Mouse (Mus musculus) liver, embryonic 14.5 days (tissue): Measurements from ENCODE around the gene Xrcc5. TPM values are rescaled to one million over a fixed set of nuclear protein-coding genes. Genes with fewer than 3 reads are reported as not detected.

Source experiments
- ATAC-seq: fragments of 200-750 bp; cut with Nextera tagmentation; 2 replicates; pipeline ENCODE4 v1.8.0; 2017; ENCODE audit warnings: moderate number of reproducible peaks, mild to moderate bottlenecking, moderate library complexity; ENCODE audit not compliant: insufficient read depth
- DNase-seq, 3 experiments: peaks; one replicate each; pipeline ENCODE4 v3.0.0-alpha.2; 2012 to 2013; ENCODE audit warnings: low read depth in 3 of 3, low spot score in 3 of 3
- H3K27ac ChIP-seq: fragments of 300-500 bp; sonication (generic); 2 replicates; pipeline ENCODE4 v1.5.1; 2014; ENCODE audit warnings: moderate library complexity, mild to moderate bottlenecking, control low read depth, inconsistent platforms
- H3K27me3 ChIP-seq: fragments of 300-500 bp; sonication (generic); 2 replicates; pipeline ENCODE4 v1.6.1; 2014; ENCODE audit warnings: mild to moderate bottlenecking, low read length, moderate library complexity; ENCODE audit not compliant: control insufficient read depth, insufficient read depth
- H3K36me3 ChIP-seq: fragments of 300-500 bp; sonication (generic); replicated peaks from 2 replicates; pipeline ENCODE4 v1.6.1; 2014; ENCODE audit warnings: low read depth; ENCODE audit not compliant: control insufficient read depth, insufficient read depth
- H3K4me1 ChIP-seq, 2 experiments: fragments of 200-500 bp in 1 of 2; fragments of 300-500 bp in 1 of 2; sonication (generic) in 1 of 2; replicated peaks; 2 replicates each; pipeline ENCODE4 v1.6.1; 2012 to 2014; ENCODE audit warnings: antibody characterized with exemption in 1 of 2, inconsistent platforms in 1 of 2, low read length in 1 of 2; ENCODE audit not compliant: control insufficient read depth in 2 of 2, insufficient read depth in 2 of 2
- H3K4me2 ChIP-seq: fragments of 300-500 bp; sonication (generic); 2 replicates; pipeline ENCODE4 v1.6.1; 2014; ENCODE audit warnings: low read depth, mild to moderate bottlenecking, control low read depth, moderate library complexity
- H3K4me3 ChIP-seq, 2 experiments: fragments of 200-500 bp in 1 of 2; fragments of 300-500 bp in 1 of 2; sonication (generic) in 1 of 2; 2 replicates each; pipeline ENCODE4 v1.5.1; 2012 to 2014; ENCODE audit warnings: low read depth in 2 of 2, low read length in 2 of 2, mild to moderate bottlenecking in 2 of 2, control low read depth in 1 of 2, inconsistent platforms in 1 of 2, moderate library complexity in 1 of 2; ENCODE audit not compliant: insufficient read depth in 1 of 2
- H3K9ac ChIP-seq: fragments of 300-500 bp; sonication (generic); replicated peaks from 2 replicates; pipeline ENCODE4 v1.6.1; 2014; ENCODE audit warnings: mild to moderate bottlenecking, control low read depth, moderate library complexity
- H3K9me3 ChIP-seq: fragments of 300-500 bp; sonication (generic); 2 replicates; pipeline ENCODE4 v1.6.1; 2016; ENCODE audit warnings: low read length, mixed read lengths; ENCODE audit not compliant: control insufficient read depth
- CTCF ChIP-seq: IDR thresholded peaks from 2 replicates; pipeline ENCODE4 v1.5.1; 2016; ENCODE audit warnings: antibody characterized with exemption, low read depth, control low read depth
- EP300 ChIP-seq: IDR thresholded peaks from 2 replicates; pipeline ENCODE4 v1.6.1; 2016; ENCODE audit warnings: antibody characterized with exemption, low read depth
- WGBS: fragments of 180-500 bp; shearing (Covaris S2); extraction: QIAGEN DNeasy Blood & Tissue Kit; methylation state at CpG from one replicate; pipeline ENCODE4 v1.1.7; 2014; ENCODE audit not compliant: insufficient replicate concordance; 5-methylcytosine and 5-hydroxymethylcytosine counted together
- polyA plus RNA-seq, 2 experiments: library from polyadenylated mRNA; depleted of rRNA in 1 of 2; stranded (reverse) in 1 of 2; unstranded in 1 of 2; fragments of >200 nt; fragmentation: Nextera tagmentation in 1 of 2; extraction: Ambion mirVana in 1 of 2; gene quantifications; 2 replicates each; pipeline versions ENCODE4 v1.2.1 to v1.2.3; 2012 to 2014

Xrcc5 gene
- polyA plus RNA-seq, 2 experiments: 8.9 to 17.6 TPM

- H3K4me3 ChIP-seq: peak overlapping the region in 1 of 2 experiments; percentile 65; a peak in 1 of 4 replicates
These were observed 22.7 kb upstream of the Xrcc5 start for GRCm38 (mm10) chr1:72284539-72284938.

GRCm38 (mm10) chr1:72286904-72287303, 20.3 kb upstream of the Xrcc5 start:
- no peak for DNase-seq

More at GRCm38 (mm10) chr1:72284539-72284938, 22.7 kb upstream of the Xrcc5 start:
- WGBS: 2% methylated on average over 5 of the region's 5 CpGs
- Histone ChIP-seq H3K36me3 (no peaks in the 10 kb centered on the region), H3K9ac (no peak overlapping the region), H3K27ac (no peak overlapping the region), H3K9me3 (no peaks in the 10 kb centered on the region), H3K27me3 (peaks cover 4% of the 10 kb centered on the region; the same call in 1 of the 2 replicates), H3K4me2 (peak overlapping the region; percentile 86), H3K4me1 (peaks cover 0 to 21% of the 10 kb centered on the region in 2 experiments; a peak in 3 of 4 replicates)
- DNase-seq: no peak
- ATAC-seq: no peak
- no peak for TF ChIP-seq CTCF
- TF ChIP-seq EP300: no peak

GRCm38 (mm10) chr1:72287893-72288292, 19.3 kb upstream of the Xrcc5 start:
- TF ChIP-seq CTCF (no peak), EP300 (no peak)
- H3K4me1 ChIP-seq: peaks cover 0 to 20% of the 10 kb centered on the region in 2 experiments; a peak in 3 of 4 replicates
- no peak overlapping the region for H3K4me3 ChIP-seq
- H3K9ac ChIP-seq: no peak overlapping the region
- H3K27ac ChIP-seq: no peak overlapping the region; the same call in 1 of the 2 replicates
- H3K36me3 ChIP-seq: no peaks in the 10 kb centered on the region
- peak overlapping the region; percentile 24 for H3K4me2 ChIP-seq
- DNase-seq: no peak
- no peak for ATAC-seq
- H3K9me3 ChIP-seq: no peaks in the 10 kb centered on the region
- H3K27me3 ChIP-seq: peaks cover 4% of the 10 kb centered on the region; the same call in 1 of the 2 replicates
- 45% methylated on average over 4 of the region's 4 CpGs for WGBS

More at GRCm38 (mm10) chr1:72286904-72287303, 20.3 kb upstream of the Xrcc5 start:
- H3K27me3 ChIP-seq: peaks cover 4% of the 10 kb centered on the region; the same call in 1 of the 2 replicates
- H3K27ac ChIP-seq: no peak overlapping the region
- no peak for ATAC-seq
- H3K9me3 ChIP-seq: no peaks in the 10 kb centered on the region
- no peak overlapping the region for H3K9ac ChIP-seq
- H3K36me3 ChIP-seq: no peaks in the 10 kb centered on the region
- 0 out of 2 replicates have a peak overlapping the region, but pooled peaks have one; percentile 4 for H3K4me2 ChIP-seq
- TF ChIP-seq CTCF: no peak
- no peak for TF ChIP-seq EP300
- no peak overlapping the region for H3K4me3 ChIP-seq
- H3K4me1 ChIP-seq: peaks cover 0 to 21% of the 10 kb centered on the region in 2 experiments; a peak in 3 of 4 replicates
- 35% methylated on average over 5 of the region's 5 CpGs for WGBS

GRCm38 (mm10) chr1:72288527-72289150, 18.6 kb upstream of the Xrcc5 start:
- no peaks in the 10 kb centered on the region for H3K36me3 ChIP-seq
- no peak for TF ChIP-seq CTCF
- no peak for TF ChIP-seq EP300
- peak overlapping the region; percentile 24 for H3K4me2 ChIP-seq
- DNase-seq: peak in 1 of 3 experiments; percentile 11
- peak; percentile 27 for ATAC-seq
- H3K27me3 ChIP-seq: peaks cover 4% of the 10 kb centered on the region; the same call in 1 of the 2 replicates
- peak overlapping the region; percentile 18 for H3K27ac ChIP-seq
- H3K4me1 ChIP-seq: peaks cover 0 to 16% of the 10 kb centered on the region in 2 experiments; a peak in 3 of 4 replicates
- no peak overlapping the region for H3K9ac ChIP-seq
- WGBS: 57% methylated on average over 4 of the region's 4 CpGs
- H3K9me3 ChIP-seq: no peaks in the 10 kb centered on the region
- no peak overlapping the region for H3K4me3 ChIP-seq

- Histone ChIP-seq H3K4me1 (peaks cover 0 to 12% of the 10 kb centered on the region in 2 experiments; a peak in 3 of 4 replicates), H3K4me2 (no peak overlapping the region), H3K9ac (no peak overlapping the region), H3K9me3 (no peaks in the 10 kb centered on the region), H3K4me3 (no peak overlapping the region), H3K27ac (no peak overlapping the region), H3K27me3 (no peaks in the 10 kb centered on the region), H3K36me3 (no peaks in the 10 kb centered on the region)
- WGBS: 78% methylated on average over 4 of the region's 4 CpGs
- DNase-seq (no peak), ATAC-seq (no peak)
- TF ChIP-seq CTCF (no peak), EP300 (no peak)
These were observed 16.3 kb upstream of the Xrcc5 start for GRCm38 (mm10) chr1:72290896-72291295.
